Mouse (Mus musculus) olfactory bulb, adult 2 months (tissue): ENCODE measurements at regions not wholly inside any gene's neighbourhood (a gene's known extent, or its start where the extent isn't known, plus 50 kb on each side); places are given as distances from the start of the nearest gene placed in this dataset.

Experiments used
- CTCF ChIP-seq: fragments of 200-500 bp; IDR thresholded peaks from 2 replicates; pipeline ENCODE4 v1.5.1; 2012; ENCODE audit warnings: low read depth, mild to moderate bottlenecking, low read length, moderate library complexity; ENCODE audit not compliant: insufficient read depth
- POLR2A ChIP-seq: fragments of 200-500 bp; IDR thresholded peaks from 2 replicates; pipeline ENCODE4 v1.6.1; 2012; ENCODE audit warnings: mild to moderate bottlenecking, low read depth, low read length, moderate library complexity; ENCODE audit not compliant: insufficient read depth

DNA sequence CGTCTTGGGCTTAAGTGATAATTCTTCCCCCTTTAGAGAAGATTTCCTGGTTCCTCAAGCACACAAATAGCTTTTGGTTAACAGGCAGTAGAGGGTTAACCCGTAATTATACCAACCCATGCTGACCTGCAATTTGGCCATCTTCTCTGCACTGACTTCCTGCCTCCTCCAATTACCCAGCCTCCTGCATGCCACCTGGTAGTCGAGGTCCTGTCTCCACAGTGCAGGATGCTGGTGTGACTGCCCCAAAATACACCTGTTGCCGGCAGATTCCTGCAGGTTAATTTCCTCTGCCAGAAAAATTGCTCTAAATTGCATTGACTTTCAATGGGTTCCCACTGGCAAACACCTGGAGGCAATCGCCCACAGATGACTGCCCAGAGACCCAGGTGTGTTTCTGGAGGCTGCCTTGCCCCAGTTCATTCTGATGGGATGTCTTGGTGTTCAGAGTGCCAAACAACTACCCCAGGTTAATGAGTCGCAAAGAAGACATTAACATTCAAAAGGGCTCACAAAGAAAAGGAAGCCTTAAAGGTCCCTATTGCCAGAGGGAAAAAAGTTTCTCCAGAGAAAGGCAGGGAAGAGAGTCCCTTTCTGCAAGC lies 591.5 kb upstream of the Ptbp2 start:
- no peak for TF ChIP-seq CTCF
- TF ChIP-seq POLR2A, result no peak
